Mouse (Mus musculus) ES-Bruce4 (cell line): ENCODE data around the gene Hemgn. TPM values are rescaled to one million over a fixed set of nuclear protein-coding genes. Genes with fewer than 3 reads are reported as not detected.

ENCODE experiments used
- H3K27ac ChIP-seq: 2 replicates; pipeline ENCODE4 v1.5.1; 2012; ENCODE audit warnings: low read length, inconsistent platforms; ENCODE audit not compliant: insufficient read depth
- H3K27me3 ChIP-seq: 2 replicates; pipeline ENCODE4 v1.6.1; 2012; ENCODE audit warnings: mild to moderate bottlenecking, low read length, inconsistent platforms; ENCODE audit not compliant: control insufficient read depth, poor library complexity, insufficient read depth, severe bottlenecking
- H3K36me3 ChIP-seq: 2 replicates; pipeline ENCODE4 v1.6.1; 2012; ENCODE audit warnings: inconsistent platforms, mild to moderate bottlenecking, low read length, moderate library complexity; ENCODE audit not compliant: control insufficient read depth, poor library complexity, insufficient read depth, severe bottlenecking
- H3K4me1 ChIP-seq: one replicate; pipeline ENCODE4 v1.8.1; 2011; ENCODE audit warnings: low read length; ENCODE audit not compliant: control insufficient read depth, insufficient read depth
- H3K4me3 ChIP-seq: 2 replicates; pipeline ENCODE4 v1.5.1; 2011; ENCODE audit warnings: low read depth, mild to moderate bottlenecking, low read length
- H3K9ac ChIP-seq: 2 replicates; pipeline ENCODE4 v1.6.1; 2012; ENCODE audit warnings: low read depth, mild to moderate bottlenecking, inconsistent platforms; ENCODE audit not compliant: poor library complexity, severe bottlenecking
- H3K9me3 ChIP-seq: replicated peaks from 2 replicates; pipeline ENCODE4 v1.6.1; 2012; ENCODE audit warnings: mild to moderate bottlenecking, low read length, inconsistent platforms; ENCODE audit not compliant: control insufficient read depth, poor library complexity, insufficient read depth, severe bottlenecking
- CTCF ChIP-seq: IDR thresholded peaks from one replicate; pipeline ENCODE4 v1.8.1; 2011; ENCODE audit warnings: low read depth, low read length
- EP300 ChIP-seq: IDR thresholded peaks from 2 replicates; pipeline ENCODE4 v1.6.1; 2011; ENCODE audit warnings: low read depth, low read length; ENCODE audit not compliant: insufficient read depth
- POLR2A ChIP-seq: IDR thresholded peaks from one replicate; pipeline ENCODE4 v1.8.1; 2011; ENCODE audit warnings: low read length; ENCODE audit not compliant: insufficient read depth
- polyA plus RNA-seq: library from polyadenylated mRNA; stranded (reverse); fragments of >200 nt; gene quantifications from 2 replicates; pipeline ENCODE4 v1.2.4, GENCODE M21; 2011; ENCODE audit warnings: low read depth; ENCODE audit not compliant: missing spikeins, insufficient read depth, insufficient read length

The Hemgn gene
- polyA plus RNA-seq, 1 experiment: not detected

DNA sequence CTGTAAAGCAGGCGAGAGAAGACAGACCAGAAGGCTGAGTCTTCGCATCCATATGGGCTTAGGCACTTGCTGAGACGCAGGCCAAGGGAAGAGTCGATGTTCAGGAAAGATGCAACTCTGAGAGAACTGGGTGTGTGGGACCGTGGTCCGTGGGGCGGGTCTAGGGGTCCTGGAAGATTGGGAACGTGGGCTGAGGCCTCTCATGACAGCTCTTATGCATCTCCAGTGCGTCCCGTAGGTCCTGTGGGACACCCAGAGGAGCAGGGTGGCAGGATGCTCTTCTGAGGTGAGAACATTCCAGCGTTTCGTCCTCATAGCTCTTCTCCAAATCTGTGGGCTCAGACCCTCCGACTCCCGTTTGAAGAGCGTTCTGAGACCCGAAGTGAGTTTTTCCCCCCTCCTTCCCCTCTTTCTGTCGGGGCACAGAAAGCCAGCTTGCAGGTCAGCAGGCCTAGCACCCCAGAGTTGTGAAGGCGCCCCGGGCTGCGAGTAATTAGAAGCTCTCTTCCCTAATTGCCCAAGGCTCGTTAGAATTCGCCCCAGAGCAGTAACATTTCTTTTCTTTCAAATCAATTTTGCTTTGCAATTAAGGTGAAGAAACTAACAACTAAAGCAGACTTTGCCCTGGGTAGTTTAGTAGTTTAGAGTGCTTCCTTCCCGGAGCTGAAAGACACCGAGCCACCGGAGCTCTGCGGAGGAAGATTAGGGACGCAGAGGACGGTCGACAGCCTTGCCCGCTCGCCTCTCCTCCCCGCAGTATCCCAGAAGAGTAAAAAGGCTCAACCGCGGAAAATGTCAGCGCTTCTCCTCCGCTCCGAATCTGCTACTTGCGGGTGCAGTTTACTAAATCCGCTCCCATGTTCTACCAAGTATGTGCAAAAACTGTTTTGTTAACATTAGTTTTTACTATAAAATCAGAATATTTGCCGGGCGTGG is 65.5 kb downstream of the Hemgn start:
- TF ChIP-seq EP300 (no peak), CTCF (no peak), POLR2A (no peak)
- H3K4me1 ChIP-seq: no peaks in the 10 kb centered on the region
- no peak overlapping the region for H3K4me3 ChIP-seq
- H3K9me3 ChIP-seq: no peaks in the 10 kb centered on the region
- peaks cover 16% of the 10 kb centered on the region for H3K27me3 ChIP-seq
- no peak overlapping the region for H3K27ac ChIP-seq
- no peak overlapping the region for H3K9ac ChIP-seq
- no peaks in the 10 kb centered on the region for H3K36me3 ChIP-seq

DNA sequence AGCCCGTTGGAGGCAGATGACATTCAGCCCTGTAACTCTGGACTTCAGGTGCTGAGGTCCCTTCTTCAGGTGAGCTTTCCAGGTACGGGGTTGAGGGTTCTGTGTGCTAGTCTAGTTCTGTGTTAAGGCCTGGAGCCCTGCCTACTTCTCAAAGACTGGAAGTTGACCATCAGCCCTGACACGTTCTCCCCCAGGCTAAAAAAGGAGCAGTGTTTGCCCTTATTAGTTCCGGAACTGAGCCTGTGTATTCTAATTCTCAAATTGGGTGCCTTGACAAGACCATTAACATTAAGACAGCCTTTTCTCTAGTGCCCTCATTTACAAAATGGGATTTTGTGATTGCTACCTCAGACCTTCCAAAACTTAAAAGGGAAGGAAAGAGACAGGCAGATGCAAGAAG is 66.2 kb downstream of the Hemgn start:
- peaks cover 16% of the 10 kb centered on the region for H3K27me3 ChIP-seq
- no peaks in the 10 kb centered on the region for H3K9me3 ChIP-seq
- no peak overlapping the region for H3K9ac ChIP-seq
- H3K4me3 ChIP-seq: no peak overlapping the region
- TF ChIP-seq CTCF: no peak
- no peak for TF ChIP-seq POLR2A
- no peak for TF ChIP-seq EP300
- H3K4me1 ChIP-seq: no peaks in the 10 kb centered on the region
- no peaks in the 10 kb centered on the region for H3K36me3 ChIP-seq
- no peak overlapping the region for H3K27ac ChIP-seq

DNA sequence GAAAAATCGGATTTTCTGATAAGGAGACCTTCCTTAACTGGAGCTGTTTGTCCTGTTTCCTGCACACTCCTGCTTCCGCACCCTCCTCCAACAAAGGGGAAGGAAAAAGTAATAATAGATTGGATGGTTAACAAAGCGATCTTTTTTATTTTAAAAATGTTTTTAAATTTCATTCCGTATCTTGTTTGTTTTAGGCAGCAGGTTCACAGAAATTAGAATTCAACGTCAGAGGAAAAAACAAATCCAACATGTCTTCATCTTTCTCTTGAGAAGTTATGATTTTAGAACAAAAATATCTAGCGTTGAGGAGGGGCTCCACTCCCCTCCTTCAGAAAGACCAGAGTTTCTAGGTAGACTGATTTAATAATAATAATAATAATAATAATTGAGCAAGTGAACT is 67.1 kb downstream of the Hemgn start:
- Histone ChIP-seq H3K36me3 (no peaks in the 10 kb centered on the region), H3K4me3 (no peak overlapping the region), H3K4me1 (no peaks in the 10 kb centered on the region), H3K9me3 (no peaks in the 10 kb centered on the region), H3K27ac (no peak overlapping the region), H3K9ac (no peak overlapping the region), H3K27me3 (peaks cover 16% of the 10 kb centered on the region)
- TF ChIP-seq CTCF (no peak), POLR2A (no peak), EP300 (no peak)

DNA sequence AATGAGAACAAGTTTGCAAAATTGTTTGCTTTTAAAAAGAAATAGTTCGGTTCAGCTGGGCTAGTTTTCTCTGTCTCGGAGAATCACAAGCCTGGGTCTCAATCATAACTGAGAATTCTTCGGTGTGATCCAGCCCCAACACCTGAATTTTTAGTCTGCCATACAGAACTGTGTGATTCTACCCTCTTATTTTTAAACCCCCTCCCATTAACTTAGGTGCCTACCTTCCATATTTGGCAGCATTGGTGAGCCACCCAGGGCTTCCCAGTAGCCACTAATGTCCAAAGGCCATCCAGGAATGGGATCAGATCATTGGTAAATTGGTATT is 67.6 kb downstream of the Hemgn start:
- TF ChIP-seq POLR2A: no peak
- no peak for TF ChIP-seq EP300
- TF ChIP-seq CTCF: no peak
- Histone ChIP-seq H3K9me3 (no peaks in the 10 kb centered on the region), H3K4me3 (no peak overlapping the region), H3K4me1 (no peaks in the 10 kb centered on the region), H3K27ac (no peak overlapping the region), H3K27me3 (peaks cover 16% of the 10 kb centered on the region), H3K9ac (no peak overlapping the region), H3K36me3 (no peaks in the 10 kb centered on the region)

DNA sequence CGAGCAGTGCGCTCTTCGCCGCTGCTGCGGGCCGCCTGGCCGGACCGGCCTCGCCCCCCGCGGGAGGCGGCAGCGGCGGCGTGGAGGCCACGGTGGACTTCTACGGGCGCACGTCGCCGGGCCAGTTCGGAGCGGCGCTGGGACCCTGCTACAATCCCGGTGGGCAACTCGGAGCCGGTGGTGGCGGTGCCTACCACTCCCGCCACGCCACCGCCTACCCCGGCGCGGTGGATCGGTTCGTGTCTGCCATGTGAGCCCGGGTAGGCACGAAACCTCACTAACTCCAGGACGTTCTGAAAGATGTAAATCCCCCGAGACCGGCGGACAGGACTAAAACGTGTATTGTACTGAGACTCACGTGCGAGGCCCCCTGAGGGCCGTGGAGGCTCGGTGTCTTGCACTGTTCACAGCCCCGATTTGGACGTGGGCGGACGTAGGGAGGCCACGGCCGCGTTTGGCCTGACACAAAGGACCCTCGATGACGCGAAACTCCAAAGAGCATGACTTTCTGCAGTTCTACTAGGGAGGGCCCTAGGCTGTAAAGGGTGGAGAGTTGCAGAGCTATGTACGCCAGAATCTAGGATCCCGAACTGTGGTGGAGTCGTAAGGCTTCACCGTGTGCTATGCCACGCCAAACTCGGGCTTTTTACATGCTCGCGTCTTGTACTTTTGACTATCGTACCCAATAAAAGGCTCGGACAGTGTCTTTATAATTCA is 68.1 kb downstream of the Hemgn start:
- peak overlapping the region; percentile 64 for H3K4me3 ChIP-seq
- H3K4me1 ChIP-seq: no peaks in the 10 kb centered on the region
- H3K9ac ChIP-seq: peak overlapping the region; percentile 75
- no peaks in the 10 kb centered on the region for H3K9me3 ChIP-seq
- H3K27ac ChIP-seq: no peak overlapping the region
- H3K27me3 ChIP-seq: peaks cover 16% of the 10 kb centered on the region
- TF ChIP-seq CTCF: no peak
- no peak for TF ChIP-seq POLR2A
- no peak for TF ChIP-seq EP300
- H3K36me3 ChIP-seq: no peaks in the 10 kb centered on the region

DNA sequence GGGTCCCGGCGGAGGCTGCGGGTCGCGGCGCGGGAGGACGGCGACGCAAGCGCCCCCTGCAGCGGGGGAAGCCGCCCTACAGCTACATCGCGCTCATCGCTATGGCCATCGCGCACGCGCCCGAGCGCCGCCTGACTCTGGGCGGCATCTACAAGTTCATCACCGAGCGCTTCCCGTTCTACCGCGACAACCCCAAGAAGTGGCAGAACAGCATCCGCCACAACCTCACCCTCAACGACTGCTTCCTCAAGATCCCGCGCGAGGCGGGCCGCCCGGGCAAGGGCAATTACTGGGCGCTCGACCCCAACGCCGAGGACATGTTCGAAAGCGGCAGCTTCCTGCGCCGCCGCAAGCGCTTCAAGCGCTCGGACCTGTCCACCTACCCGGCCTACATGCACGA is 69.0 kb downstream of the Hemgn start:
- Histone ChIP-seq H3K27me3 (peaks cover 16% of the 10 kb centered on the region), H3K4me3 (peak overlapping the region; percentile 64), H3K9ac (peak overlapping the region; percentile 75), H3K4me1 (no peaks in the 10 kb centered on the region), H3K9me3 (no peaks in the 10 kb centered on the region), H3K27ac (no peak overlapping the region), H3K36me3 (no peaks in the 10 kb centered on the region)
- TF ChIP-seq EP300 (no peak), CTCF (peak; percentile 9)

Other genes starting within 250 kb of the Hemgn start
- gene Xpa, start 217.2 kb downstream of the Hemgn start, polyA plus RNA-seq: 20.1 and 21.3 TPM in 2 replicates
- 0.55 and 0.78 TPM in 2 replicates for gene Foxe1, start 69.9 kb downstream of the Hemgn start, polyA plus RNA-seq
- gene Trmo, start 24.1 kb downstream of the Hemgn start, polyA plus RNA-seq: 10.1 and 11.5 TPM in 2 replicates
- 459 and 464 TPM in 2 replicates for gene Anp32b, start 37.4 kb upstream of the Hemgn start, polyA plus RNA-seq
- gene Nans, start 75.7 kb upstream of the Hemgn start, polyA plus RNA-seq: 103 TPM in 2 replicates
- 3.5 and 5.7 TPM in 2 replicates for gene Trim14, start 122.6 kb upstream of the Hemgn start, polyA plus RNA-seq
- 13.1 and 14.6 TPM in 2 replicates for gene Coro2a, start 188.7 kb upstream of the Hemgn start, polyA plus RNA-seq
- gene Tbc1d2, start 236.7 kb upstream of the Hemgn start, polyA plus RNA-seq: 7.7 TPM in 2 replicates